Mouse (Mus musculus): ENCODE results near the gene Fahd2a.

The Fahd2a gene

DNA sequence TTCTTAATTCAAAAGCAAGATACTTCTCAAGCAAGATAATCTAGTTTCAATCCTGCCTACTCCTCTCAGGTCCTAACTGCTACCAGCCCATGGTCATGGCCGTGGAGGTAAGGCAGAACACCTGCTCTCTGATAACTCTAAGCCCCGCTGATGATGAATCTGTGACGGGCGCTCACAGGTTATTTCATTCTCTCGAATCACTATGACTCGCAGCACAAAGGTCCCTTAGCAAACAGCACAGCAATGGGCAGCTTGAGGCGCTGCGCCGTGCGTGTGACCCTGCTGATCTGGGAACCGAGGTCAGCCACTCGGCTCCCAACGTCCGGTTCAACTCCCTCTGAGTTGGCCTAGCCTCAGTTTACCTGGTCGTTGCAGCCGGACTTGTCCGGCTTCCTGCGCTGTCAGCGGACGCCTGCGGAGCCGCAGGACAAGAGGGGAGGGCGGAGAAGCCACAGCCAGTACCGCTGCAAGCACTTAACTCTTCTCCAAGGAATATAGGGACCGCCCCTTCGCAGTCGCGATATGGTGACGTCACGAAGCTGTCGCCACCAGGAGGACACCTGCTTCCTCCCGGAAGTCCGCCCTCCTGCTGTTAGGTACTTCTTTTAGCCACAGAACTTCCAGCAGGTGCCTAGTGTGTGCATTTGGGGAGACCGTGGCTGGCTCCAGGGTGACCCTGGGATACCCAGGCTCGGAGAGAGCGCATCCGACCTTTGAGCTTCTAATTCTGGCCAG is at the start of gene Fahd2a:
Gene Fahd2a, minus strand, starts transcription at position 511 of the 735 bp plus-strand sequence.
- in situ Hi-C loops (cut with MseI, MboI): loop anchor here (5.0 kb wide), 1 partner anchor 82 kb away; the partner anchor contains the start of gene Adra2b (in 2 of the 2)

DNA sequence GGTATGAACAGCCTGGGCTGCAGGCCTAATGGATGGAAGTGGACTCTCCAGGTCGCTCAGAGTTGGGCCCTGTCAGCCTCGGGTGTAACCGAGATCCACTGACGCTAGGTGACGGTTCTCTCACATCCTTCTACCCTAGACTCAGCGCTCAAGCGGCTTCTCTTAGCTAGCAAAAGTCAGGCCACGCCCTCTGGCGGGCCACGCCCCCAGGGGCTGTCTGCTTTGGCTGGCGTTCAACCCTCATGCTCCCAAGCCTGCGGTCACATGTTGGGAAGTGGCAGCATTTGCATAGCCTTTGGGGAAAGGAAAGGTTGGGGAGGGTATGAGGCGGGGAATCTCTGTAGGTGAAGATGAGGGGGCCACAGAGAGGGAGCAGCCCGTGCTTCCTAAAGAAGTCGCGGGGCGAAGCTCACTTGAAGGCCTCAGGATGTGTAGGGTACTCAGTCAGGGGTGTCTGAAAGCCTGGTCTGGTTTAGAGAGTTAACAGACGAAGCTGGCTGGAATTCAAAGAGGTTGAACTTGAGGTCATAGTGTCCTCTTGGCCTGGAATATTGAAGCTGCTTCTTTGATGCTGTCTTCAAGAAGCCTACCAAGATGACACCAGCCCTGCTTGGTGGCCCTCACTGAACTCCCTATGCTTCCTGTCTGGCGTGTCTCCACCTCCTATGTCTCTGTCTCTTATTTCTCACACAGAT is 40.3 kb upstream of the Fahd2a start:
- in situ Hi-C loops (cut with MseI, MboI): no loop called here

DNA sequence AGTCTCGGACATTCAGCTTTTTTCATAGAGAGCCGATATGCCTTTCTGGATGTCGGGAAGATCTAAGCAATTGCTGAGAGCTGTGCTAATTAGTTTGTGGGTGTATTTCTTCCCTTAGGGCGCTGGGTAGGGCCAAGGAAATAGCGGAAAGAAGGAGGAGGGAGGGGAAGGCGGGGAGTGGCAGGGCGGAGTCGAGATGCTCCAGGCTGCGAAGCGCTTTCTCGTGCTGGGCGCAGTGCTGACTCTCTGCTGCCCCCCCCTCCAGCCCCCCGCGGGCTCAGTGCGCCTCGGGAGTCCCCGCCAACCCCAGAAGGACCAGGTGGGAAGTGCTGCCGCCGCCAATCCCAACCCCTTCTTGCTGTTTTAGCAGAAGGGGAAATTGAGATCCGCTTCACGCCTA is 38.6 kb upstream of the Fahd2a start:
- in situ Hi-C loops (cut with MseI, MboI): no loop called here

GRCm38 (mm10) chr2:127482533-127482911 is 38.2 kb upstream of the Fahd2a start:
- in situ Hi-C loops (cut with MseI, MboI): no loop called here

- in situ Hi-C loops (cut with MseI, MboI): no loop called here
Measured at GRCm38 (mm10) chr2:127481841-127482532, 37.6 kb upstream of the Fahd2a start.

- in situ Hi-C loops (cut with MseI, MboI): no loop called here
Measured at GRCm38 (mm10) chr2:127479763-127480162, 35.4 kb upstream of the Fahd2a start.

DNA sequence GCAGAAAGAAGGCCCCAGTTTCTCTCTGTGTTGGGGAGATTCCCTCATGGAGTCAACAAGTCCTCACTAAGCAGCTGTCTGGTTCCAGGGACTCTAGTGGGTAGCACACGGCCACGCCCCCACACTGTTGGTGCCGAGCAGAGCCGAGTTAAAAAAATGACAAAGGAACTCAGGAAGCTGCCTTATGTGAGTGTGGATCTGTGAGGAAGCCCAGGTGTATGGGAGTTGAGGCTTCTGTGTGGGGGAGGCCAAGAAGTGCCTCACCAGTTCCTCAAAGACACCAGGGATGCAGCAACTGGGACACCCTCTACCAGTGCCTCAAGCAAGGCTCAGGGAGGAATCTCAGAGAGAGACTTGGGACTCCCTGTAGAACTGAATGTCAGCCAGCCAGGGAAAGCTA is 34.8 kb upstream of the Fahd2a start:
- in situ Hi-C loops (cut with MseI, MboI): no loop called here

DNA sequence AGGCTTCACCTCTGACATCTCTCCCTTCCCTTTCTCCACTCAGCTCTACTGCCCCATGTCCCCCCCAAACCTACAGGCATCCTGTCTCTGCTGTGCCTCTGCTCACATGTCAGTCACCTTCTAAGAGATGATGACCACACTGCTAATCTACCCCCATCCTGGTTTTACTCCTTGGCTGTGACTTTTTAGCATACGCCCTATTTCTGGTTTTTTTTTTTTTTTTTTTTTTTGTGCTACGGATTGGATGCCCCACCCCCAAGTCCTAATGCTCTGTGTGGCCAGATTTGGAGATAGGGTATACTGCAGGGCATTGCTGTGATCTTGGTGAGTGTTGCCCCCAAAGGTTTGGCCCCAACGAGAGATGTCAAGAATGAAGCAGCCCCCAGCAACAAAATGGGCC is 27.9 kb upstream of the Fahd2a start:
- in situ Hi-C loops (cut with MseI, MboI): no loop called here

GRCm38 (mm10) chr2:127471281-127471680 is 26.9 kb upstream of the Fahd2a start:
- in situ Hi-C loops (cut with MseI, MboI): no loop called here

DNA sequence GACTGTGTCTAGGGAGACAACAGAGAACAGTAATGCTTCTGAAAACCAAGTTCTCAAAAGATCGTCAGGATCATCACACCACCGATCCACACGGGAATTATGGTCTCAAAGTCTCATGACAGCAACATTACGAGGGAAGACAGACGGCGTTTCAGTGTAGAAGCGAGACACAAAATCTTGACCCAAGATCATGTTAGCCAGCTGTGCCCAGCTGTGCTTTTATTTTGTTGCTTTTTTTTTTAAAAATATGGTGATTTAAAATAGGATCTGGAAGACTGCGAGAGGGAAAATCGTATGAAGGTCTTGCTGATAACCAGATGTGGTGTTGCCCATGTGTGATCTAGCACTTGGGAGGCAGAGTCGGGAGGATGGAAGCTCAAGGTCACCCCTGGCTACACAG is 26.3 kb upstream of the Fahd2a start:
- in situ Hi-C loops (cut with MseI, MboI): no loop called here

DNA sequence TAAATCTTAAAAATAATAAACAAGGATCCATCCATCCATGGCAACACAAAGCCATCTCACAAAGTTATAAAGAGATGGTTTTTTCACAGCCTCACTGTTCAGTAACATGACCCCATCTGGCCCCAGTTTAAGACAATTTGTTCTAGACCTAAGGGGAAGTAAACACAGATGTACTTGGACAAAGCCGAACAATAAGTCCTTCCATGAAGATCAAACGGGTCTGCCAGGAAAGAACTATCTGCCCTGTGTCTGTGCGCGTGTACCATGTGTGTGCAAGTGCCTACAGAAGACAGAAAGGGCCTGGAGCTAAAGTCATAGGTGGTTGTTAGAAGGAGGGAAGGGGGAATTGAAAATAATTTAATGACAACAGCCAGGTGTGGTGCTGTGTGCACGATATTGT is 25.8 kb upstream of the Fahd2a start:
- in situ Hi-C loops (cut with MseI, MboI): no loop called here

- in situ Hi-C loops (cut with MseI, MboI): loop anchor here (5.0 kb wide), 1 partner anchor 35 kb away; no protein-coding TSS in a partner anchor
Measured at GRCm38 (mm10) chr2:127462314-127462713, 17.9 kb upstream of the Fahd2a start.

- in situ Hi-C loops (cut with MseI, MboI): loop anchor here (5.0 kb wide), 1 partner anchor 36 kb away; no protein-coding TSS in a partner anchor
Measured at GRCm38 (mm10) chr2:127461351-127461750, 17.0 kb upstream of the Fahd2a start.

DNA sequence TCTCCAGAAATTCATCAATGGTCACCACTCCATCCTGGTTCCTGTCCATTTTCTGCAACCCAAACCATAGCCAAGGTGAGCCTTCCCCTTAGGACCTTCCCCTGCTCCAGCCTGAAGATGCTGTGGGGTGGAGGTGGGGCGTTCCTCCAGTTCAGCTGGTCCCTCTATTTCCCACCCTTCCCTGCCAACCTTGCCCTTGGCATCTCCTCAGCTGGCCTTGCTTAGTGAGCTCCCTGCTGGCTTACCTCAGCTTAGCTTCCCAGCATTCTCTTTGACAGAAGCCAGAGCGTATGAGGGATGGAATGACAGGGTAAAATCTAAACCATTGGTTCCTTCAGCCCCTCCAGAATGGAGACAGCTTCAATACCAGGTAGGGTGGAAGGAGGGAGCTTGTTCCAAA is 15.0 kb upstream of the Fahd2a start:
- in situ Hi-C loops (cut with MseI, MboI): no loop called here

DNA sequence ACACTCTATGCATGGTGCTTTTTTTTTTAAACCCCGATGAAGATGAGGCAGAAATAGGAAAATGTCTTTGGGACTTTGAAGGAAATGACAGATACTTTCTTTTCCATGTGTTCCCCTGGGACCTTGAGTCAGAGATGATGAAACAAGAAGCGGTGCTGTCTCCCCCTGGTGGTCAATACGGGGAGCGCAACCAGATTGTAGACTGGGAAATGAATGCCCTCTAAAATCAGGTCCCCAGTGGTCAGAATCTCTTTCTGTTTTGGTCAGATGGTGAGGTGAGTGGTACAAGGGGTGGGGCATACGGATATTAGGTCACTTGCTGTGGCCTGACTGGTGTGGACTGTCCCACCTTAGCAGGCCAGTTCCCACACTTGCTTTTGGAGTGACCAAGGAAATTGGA is 9.4 kb upstream of the Fahd2a start:
- in situ Hi-C loops (cut with MseI, MboI): no loop called here

- in situ Hi-C loops (cut with MseI, MboI): no loop called here
Measured at GRCm38 (mm10) chr2:127453141-127453540, 8.8 kb upstream of the Fahd2a start.

GRCm38 (mm10) chr2:127451748-127452147 is 7.4 kb upstream of the Fahd2a start:
- in situ Hi-C loops (cut with MseI, MboI): no loop called here

GRCm38 (mm10) chr2:127449691-127450090 is 5.3 kb upstream of the Fahd2a start:
- in situ Hi-C loops (cut with MseI, MboI): no loop called here

DNA sequence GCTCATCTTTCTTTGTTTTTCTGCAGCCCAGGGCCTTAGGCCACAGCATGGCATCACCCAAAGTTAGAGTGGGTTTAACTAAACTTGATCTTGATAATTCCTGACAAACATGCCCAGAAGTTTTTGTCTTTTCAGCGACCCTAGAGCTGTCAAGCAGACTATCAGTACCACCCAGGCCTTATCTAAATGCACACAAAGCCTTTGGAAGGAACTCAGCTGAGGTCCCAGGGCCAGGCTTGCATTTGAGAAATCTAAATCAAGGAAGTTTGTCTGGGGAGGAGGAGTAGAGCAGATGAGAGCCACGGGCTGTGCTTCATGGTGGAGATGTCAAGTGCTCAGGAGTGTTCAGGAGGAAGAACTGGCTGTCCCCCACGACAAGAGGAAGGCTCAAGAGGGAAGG is 2.5 kb upstream of the Fahd2a start:
- in situ Hi-C loops (cut with MseI, MboI): no loop called here

DNA sequence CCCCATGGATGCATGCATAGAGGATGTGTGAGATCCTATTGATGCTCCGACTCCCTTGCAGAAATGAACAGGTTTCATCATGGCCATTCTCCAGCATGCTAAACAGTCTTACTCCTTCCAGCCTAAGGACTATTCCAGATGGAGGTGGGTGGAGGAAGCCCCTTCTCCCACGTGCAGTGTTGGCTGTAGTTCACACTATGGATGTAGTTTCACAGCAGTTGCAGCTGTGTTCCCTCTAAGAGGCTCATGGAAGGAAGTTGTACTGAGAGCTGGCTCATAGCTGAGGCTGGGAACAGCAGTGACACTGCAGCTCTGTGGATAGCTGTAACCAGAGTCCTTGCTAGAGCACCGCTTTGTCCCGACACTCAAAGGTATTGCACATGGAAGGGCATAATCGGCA is 6.7 kb downstream of the Fahd2a start:
- in situ Hi-C loops (cut with MseI, MboI): no loop called here

DNA sequence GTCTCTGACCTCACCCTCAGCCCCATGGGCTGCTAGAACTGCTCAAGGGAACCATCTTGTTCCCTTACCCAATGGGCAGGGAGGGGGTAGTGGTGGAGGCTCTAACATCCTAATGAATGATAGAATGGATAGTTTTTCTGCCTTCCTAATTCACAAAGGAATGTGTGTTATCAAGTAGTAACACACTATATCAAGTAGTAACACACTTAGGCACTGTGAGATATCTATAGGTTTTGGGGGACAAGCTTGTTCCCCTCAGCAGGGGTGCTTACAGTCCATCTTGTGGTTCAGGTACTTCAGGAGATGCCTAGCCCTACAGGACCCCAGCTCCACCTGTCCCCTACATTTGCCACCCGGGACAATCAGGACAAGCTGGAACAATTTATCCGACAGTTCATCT is 8.8 kb downstream of the Fahd2a start:
- in situ Hi-C loops (cut with MseI, MboI): no loop called here

GRCm38 (mm10) chr2:127435135-127435534 is 9.2 kb downstream of the Fahd2a start:
- in situ Hi-C loops (cut with MseI, MboI): no loop called here
